ENCODE assay signal across 8 mouse cellular contexts in the genomic region with DNA sequence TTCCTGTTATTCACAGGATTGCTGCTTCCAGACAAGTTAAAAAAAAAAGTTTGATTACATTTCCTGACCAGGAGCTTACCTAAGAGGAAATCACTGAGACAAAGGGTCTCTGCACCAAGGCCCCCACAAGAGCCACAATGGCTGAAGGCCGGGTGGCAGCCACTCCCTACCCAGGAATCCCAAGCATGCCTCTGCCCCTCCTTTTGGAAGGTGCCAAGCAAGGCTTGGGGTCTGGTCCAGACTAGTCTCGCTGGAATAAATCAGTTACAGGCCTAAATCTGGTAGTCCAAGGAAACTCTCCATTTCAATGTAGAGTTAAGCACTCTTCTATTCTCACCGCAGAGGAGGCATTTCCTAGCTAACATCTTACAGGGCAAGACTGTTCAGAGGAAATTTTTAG.
DNase-seq lines count a peak whose midpoint lies in the region; ATAC-seq lines count a peak whose summit lies in the region.

No protein-coding gene starts in this region.

- H3K36me3 ChIP-seq in forebrain, embryonic 10.5 days (replicated peaks) = no peaks in the 10 kb centered on the region
- no peaks in the 10 kb centered on the region for H3K36me3 ChIP-seq in forebrain, embryonic 14.5 days (ENCODE audit: control insufficient read depth, insufficient read depth, low read length)
- no peaks in the 10 kb centered on the region for H3K36me3 ChIP-seq in kidney, embryonic 14.5 days (ENCODE audit: control insufficient read depth, insufficient read depth, low read length)

- no peaks in the 10 kb centered on the region for H3K9me3 ChIP-seq in forebrain, embryonic 10.5 days
- H3K9me3 ChIP-seq in forebrain, embryonic 14.5 days (replicated peaks; ENCODE audit: control insufficient read depth, low read length) = no peaks in the 10 kb centered on the region
- no peaks in the 10 kb centered on the region for H3K9me3 ChIP-seq in kidney, embryonic 14.5 days (ENCODE audit: control insufficient read depth, low read length)

- H3K4me2 ChIP-seq in forebrain, embryonic 14.5 days (ENCODE audit: low read length) = no peak overlapping the region
- peak overlapping the region; percentile 92 for H3K4me2 ChIP-seq in kidney, embryonic 14.5 days (replicated peaks; ENCODE audit: low read depth, low read length)

- 21% methylated on average over 3 of the region's 3 CpGs for WGBS in forebrain, embryonic 10.5 days
- 29% methylated on average over 3 of the region's 3 CpGs for WGBS in forebrain, embryonic 14.5 days
- 16% methylated on average over 3 of the region's 3 CpGs for WGBS in kidney, embryonic 14.5 days

- no peak for DNase-seq in forebrain, embryonic 10.5 days (ENCODE audit: extremely low spot score, low spot score)
- no peak for DNase-seq in forebrain, embryonic 14.5 days (ENCODE audit: low spot score)
- DNase-seq in heart, adult 9 months (ENCODE audit: low spot score in 2 of 2) = peak; percentile 50 to 70
- peak; percentile 52 for DNase-seq in lung, postnatal 36 days
- no peak for DNase-seq in right cerebral cortex, postnatal 36 days (ENCODE audit: low spot score in 2 of 2)
- DNase-seq in embryo, embryonic 11 days = no peak
- DNase-seq in ovary, adult 18-20 months (ENCODE audit: low spot score) = no peak

- peaks cover 24% of the 10 kb centered on the region for H3K27me3 ChIP-seq in forebrain, embryonic 10.5 days (ENCODE audit: poor library complexity, severe bottlenecking)
- no peaks in the 10 kb centered on the region for H3K27me3 ChIP-seq in forebrain, embryonic 14.5 days (replicated peaks; ENCODE audit: control insufficient read depth, insufficient read depth, low read length)
- no peaks in the 10 kb centered on the region for H3K27me3 ChIP-seq in kidney, embryonic 14.5 days (ENCODE audit: control insufficient read depth, insufficient read depth, low read length)

- no peak for ATAC-seq in forebrain, embryonic 14.5 days
- ATAC-seq in kidney, embryonic 14.5 days (ENCODE audit: low FRiP score, low TSS enrichment) = no peak

- no peak overlapping the region for H3K9ac ChIP-seq in forebrain, embryonic 14.5 days (ENCODE audit: low read length)
- no peak overlapping the region for H3K9ac ChIP-seq in kidney, embryonic 14.5 days (ENCODE audit: low read depth, low read length)

- H3K27ac ChIP-seq in forebrain, embryonic 10.5 days = peak overlapping the region; percentile 91
- H3K27ac ChIP-seq in forebrain, embryonic 14.5 days (ENCODE audit: low read depth, low read length) = no peak overlapping the region
- H3K27ac ChIP-seq in kidney, embryonic 14.5 days (ENCODE audit: low read depth, low read length) = peak overlapping the region; percentile 96

- peak overlapping the region; percentile 80; the same call in 1 of the 2 replicates for H3K4me3 ChIP-seq in forebrain, embryonic 10.5 days
- no peak overlapping the region for H3K4me3 ChIP-seq in forebrain, embryonic 14.5 days (ENCODE audit: low read depth, low read length)
- peak overlapping the region; percentile 77 for H3K4me3 ChIP-seq in kidney, embryonic 14.5 days (ENCODE audit: low read length)

- peaks cover 60% of the 10 kb centered on the region for H3K4me1 ChIP-seq in forebrain, embryonic 10.5 days
- H3K4me1 ChIP-seq in forebrain, embryonic 14.5 days (ENCODE audit: control insufficient read depth, insufficient read depth, low read length) = peaks cover 9% of the 10 kb centered on the region; the same call in 1 of the 2 replicates
- peaks cover 28% of the 10 kb centered on the region for H3K4me1 ChIP-seq in kidney, embryonic 14.5 days (ENCODE audit: control insufficient read depth, insufficient read depth, low read length)

Comparison
In these comparisons a context has a peak if more than half of its experiments do, and no peak if none do; other contexts are left out.
1. DNase-seq: peak in heart, adult 9 months (2 of 2) and lung, postnatal 36 days (single experiment); none in forebrain, embryonic 10.5 days (single experiment), forebrain, embryonic 14.5 days (single experiment), right cerebral cortex, postnatal 36 days (0 of 2), embryo, embryonic 11 days (single experiment) and ovary, adult 18-20 months (single experiment).